Mouse (Mus musculus) limb, embryonic 14.5 days (tissue): ENCODE data around the gene Rpl11. TPM values are rescaled to one million over a fixed set of nuclear protein-coding genes. Genes with fewer than 3 reads are reported as not detected.
A peak's percentile ranks its signal among the peaks of the same experiment; 100 is the strongest.

Source experiments
- ATAC-seq: fragments of 200-750 bp; cut with Nextera tagmentation; 2 replicates; pipeline ENCODE4 v1.8.0; 2017; ENCODE audit warnings: low read depth, moderate number of reproducible peaks, moderate TSS enrichment; ENCODE audit not compliant: low FRiP score
- DNase-seq: peaks from one replicate; pipeline ENCODE4 v3.0.0-alpha.2; 2015; ENCODE audit warnings: low spot score
- H3K27ac ChIP-seq: fragments of 300-500 bp; sonication (generic); replicated peaks from 2 replicates; pipeline ENCODE4 v1.5.1; 2014; ENCODE audit warnings: low read depth, mild to moderate bottlenecking, low read length, moderate library complexity, mixed read lengths
- H3K27me3 ChIP-seq: fragments of 300-500 bp; sonication (generic); 2 replicates; pipeline ENCODE4 v1.6.1; 2014; ENCODE audit warnings: low read length, mixed read lengths; ENCODE audit not compliant: control insufficient read depth, insufficient read depth
- H3K36me3 ChIP-seq: fragments of 300-500 bp; sonication (generic); 2 replicates; pipeline ENCODE4 v1.6.1; 2014; ENCODE audit warnings: mild to moderate bottlenecking, low read length, moderate library complexity, mixed read lengths; ENCODE audit not compliant: control insufficient read depth, insufficient read depth
- H3K4me1 ChIP-seq: fragments of 300-500 bp; sonication (generic); 2 replicates; pipeline ENCODE4 v1.6.1; 2014; ENCODE audit warnings: antibody characterized with exemption, low read length, mixed read lengths; ENCODE audit not compliant: control insufficient read depth, insufficient read depth
- H3K4me2 ChIP-seq: fragments of 300-500 bp; sonication (generic); replicated peaks from 2 replicates; pipeline ENCODE4 v1.6.1; 2014; ENCODE audit warnings: low read depth, mild to moderate bottlenecking, low read length, moderate library complexity; ENCODE audit not compliant: severe bottlenecking
- H3K4me3 ChIP-seq: fragments of 300-500 bp; sonication (generic); replicated peaks from 2 replicates; pipeline ENCODE4 v1.5.1; 2014; ENCODE audit warnings: low read length
- H3K9ac ChIP-seq: fragments of 300-500 bp; sonication (generic); 2 replicates; pipeline ENCODE4 v1.6.1; 2014; ENCODE audit warnings: mild to moderate bottlenecking, low read depth, low read length, moderate library complexity; ENCODE audit not compliant: severe bottlenecking
- H3K9me3 ChIP-seq: fragments of 300-500 bp; sonication (generic); 2 replicates; pipeline ENCODE4 v1.6.1; 2016; ENCODE audit warnings: low read length; ENCODE audit not compliant: control insufficient read depth
- POLR2A ChIP-seq: fragments of 200-500 bp; IDR thresholded peaks from 2 replicates; pipeline ENCODE4 v1.8.0; 2012; ENCODE audit warnings: inconsistent platforms, mild to moderate bottlenecking, moderate library complexity, borderline replicate concordance; ENCODE audit not compliant: insufficient read depth, insufficient read length; ENCODE audit errors: extremely low read depth
- WGBS: fragments of 180-500 bp; shearing (Covaris S2); extraction: QIAGEN DNeasy Blood & Tissue Kit; methylation state at CpG from one replicate; pipeline ENCODE4 v1.1.7; 2014; 5-methylcytosine and 5-hydroxymethylcytosine counted together
- polyA plus RNA-seq, 2 experiments: library from polyadenylated mRNA; depleted of rRNA in 1 of 2; stranded (reverse) in 1 of 2; unstranded in 1 of 2; fragments of >200 nt; fragmentation: Nextera tagmentation in 1 of 2; extraction: Ambion mirVana in 1 of 2; gene quantifications; 2 replicates each; pipeline versions ENCODE4 v1.2.1 to v1.2.3; 2012 to 2014

Gene Rpl11
- polyA plus RNA-seq, 2 experiments = 591 to 1,343 TPM

DNA sequence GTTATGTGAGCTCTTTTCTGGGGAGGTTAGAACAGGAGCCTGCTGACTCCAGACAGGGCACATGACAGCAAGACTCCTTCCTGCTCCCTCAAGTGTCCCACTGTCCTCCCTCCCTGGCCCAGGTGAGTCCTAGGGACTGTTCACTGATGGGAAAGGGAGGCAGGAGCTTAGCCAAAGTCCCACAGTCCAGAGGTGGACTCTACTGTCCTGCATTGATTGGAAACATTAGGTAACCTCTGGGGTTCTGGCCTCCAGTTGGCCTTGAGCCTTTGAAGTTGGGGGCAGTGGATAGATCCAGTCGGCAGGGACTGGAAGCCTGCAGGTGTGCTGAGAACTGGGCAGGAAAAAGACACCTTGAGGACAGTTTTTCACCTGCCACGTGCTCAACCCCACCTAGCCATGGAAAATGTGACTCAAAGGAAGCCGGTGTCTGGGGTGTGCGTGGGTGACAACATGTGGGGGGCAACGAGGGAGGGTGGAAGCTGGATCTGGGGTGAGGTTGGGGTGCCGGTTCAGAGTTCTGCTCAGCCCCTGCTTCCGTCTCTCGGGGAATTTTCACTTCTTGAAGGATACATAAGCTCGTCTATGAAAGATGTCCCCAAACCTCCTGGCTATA, 42.4 kb upstream of the Rpl11 start:
- TF ChIP-seq POLR2A = no peak
- no peaks in the 10 kb centered on the region for H3K4me1 ChIP-seq
- DNase-seq (no peak), ATAC-seq (no peak)
- H3K4me2 ChIP-seq = no peak overlapping the region
- H3K27me3 ChIP-seq = no peaks in the 10 kb centered on the region
- H3K9ac ChIP-seq = no peak overlapping the region
- no peak overlapping the region for H3K27ac ChIP-seq
- H3K4me3 ChIP-seq = no peak overlapping the region
- 0 out of 2 replicates have a peak, but pooled peaks cover 3% of the 10 kb centered on the region for H3K9me3 ChIP-seq
- 75% methylated on average over 9 of the region's 9 CpGs for WGBS
- H3K36me3 ChIP-seq = no peaks in the 10 kb centered on the region

DNA sequence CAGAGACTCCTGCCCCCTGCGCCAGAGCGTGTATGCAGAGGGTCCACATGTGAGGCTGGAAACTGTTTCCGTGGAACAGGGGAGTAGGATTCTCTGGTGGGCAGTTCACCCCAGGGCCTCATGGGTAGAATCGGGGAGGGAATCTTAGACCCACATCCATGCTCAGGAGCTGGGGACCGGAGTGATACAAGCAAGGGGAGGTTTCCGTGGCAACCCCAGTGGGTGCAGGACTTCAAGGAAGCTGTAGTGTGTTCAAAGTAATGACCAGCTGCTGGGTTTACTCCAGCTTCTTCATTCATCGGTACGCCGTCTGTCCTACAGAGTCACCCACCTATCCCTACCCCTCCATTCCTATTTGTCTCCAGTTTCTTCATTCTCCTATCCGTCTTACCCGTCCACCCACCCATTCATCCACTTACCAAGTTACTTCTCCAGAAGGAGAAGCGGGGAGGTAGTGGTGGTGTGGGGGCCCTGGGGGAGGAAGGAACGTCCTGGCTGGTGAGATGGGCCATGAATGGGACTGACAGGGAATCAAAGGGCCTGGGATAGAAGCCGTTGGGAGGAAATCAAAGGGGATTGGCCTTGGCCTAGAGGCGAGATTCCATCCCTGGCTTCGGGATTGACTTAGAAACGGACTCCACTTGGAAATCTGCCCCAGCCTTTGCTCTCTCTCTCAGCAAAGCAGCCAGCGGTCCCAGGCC, 41.4 kb upstream of the Rpl11 start:
- H3K36me3 ChIP-seq = no peaks in the 10 kb centered on the region
- H3K4me1 ChIP-seq = no peaks in the 10 kb centered on the region
- no peak for DNase-seq
- H3K9me3 ChIP-seq = 0 out of 2 replicates have a peak, but pooled peaks cover 3% of the 10 kb centered on the region
- H3K9ac ChIP-seq = no peak overlapping the region
- no peak for ATAC-seq
- no peak overlapping the region for H3K27ac ChIP-seq
- no peaks in the 10 kb centered on the region for H3K27me3 ChIP-seq
- WGBS = 78% methylated on average over 18 of the region's 18 CpGs
- no peak overlapping the region for H3K4me3 ChIP-seq
- H3K4me2 ChIP-seq = no peak overlapping the region
- no peak for TF ChIP-seq POLR2A

DNA sequence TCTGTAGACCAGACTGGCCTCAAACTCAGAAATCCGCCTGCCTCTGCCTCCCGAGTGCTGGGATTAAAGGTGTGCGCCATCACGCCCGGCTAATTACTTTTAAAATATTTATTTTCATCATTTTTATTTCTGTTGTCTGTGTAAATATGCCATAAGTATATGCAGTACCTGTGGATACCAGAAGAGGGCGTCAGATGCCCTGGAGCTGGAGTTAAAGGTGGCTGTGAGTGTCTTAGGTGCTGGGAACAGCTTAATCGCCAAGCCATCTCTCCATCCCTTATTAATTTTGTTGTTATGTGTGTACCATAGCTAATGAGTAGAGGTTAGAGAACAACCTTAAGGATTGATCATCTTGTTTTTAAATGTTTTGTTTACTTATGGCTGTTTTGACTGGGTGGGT, 39.3 kb upstream of the Rpl11 start:
- Histone ChIP-seq H3K27me3 (no peaks in the 10 kb centered on the region), H3K27ac (no peak overlapping the region), H3K36me3 (no peaks in the 10 kb centered on the region), H3K9me3 (0 out of 2 replicates have a peak, but pooled peaks cover 3% of the 10 kb centered on the region), H3K4me2 (no peak overlapping the region), H3K4me3 (no peak overlapping the region), H3K9ac (no peak overlapping the region), H3K4me1 (no peaks in the 10 kb centered on the region)
- no peak for TF ChIP-seq POLR2A
- DNase-seq (no peak), ATAC-seq (no peak)
- WGBS = 86% methylated on average over 7 of the region's 7 CpGs

GRCm38 (mm10) chr4:136091346-136091745, 38.1 kb upstream of the Rpl11 start:
- Histone ChIP-seq H3K9ac (no peak overlapping the region), H3K27ac (no peak overlapping the region), H3K4me2 (no peak overlapping the region), H3K36me3 (no peaks in the 10 kb centered on the region), H3K27me3 (no peaks in the 10 kb centered on the region), H3K4me1 (no peaks in the 10 kb centered on the region), H3K9me3 (0 out of 2 replicates have a peak, but pooled peaks cover 3% of the 10 kb centered on the region), H3K4me3 (no peak overlapping the region)
- ATAC-seq = no peak
- DNase-seq = no peak
- no peak for TF ChIP-seq POLR2A
- 94% methylated on average over 4 of the region's 4 CpGs for whole genome bisulfite sequencing

GRCm38 (mm10) chr4:136089748-136090583, 36.7 kb upstream of the Rpl11 start:
- TF ChIP-seq POLR2A = no peak
- H3K4me3 ChIP-seq = no peak overlapping the region
- no peaks in the 10 kb centered on the region for H3K36me3 ChIP-seq
- peak; percentile 34 for DNase-seq
- ATAC-seq = no peak
- H3K27me3 ChIP-seq = no peaks in the 10 kb centered on the region
- WGBS = 54% methylated on average over 11 of the region's 11 CpGs
- no peak overlapping the region for H3K9ac ChIP-seq
- H3K4me2 ChIP-seq = no peak overlapping the region
- no peak overlapping the region for H3K27ac ChIP-seq
- no peaks in the 10 kb centered on the region for H3K4me1 ChIP-seq
- H3K9me3 ChIP-seq = 0 out of 2 replicates have a peak, but pooled peaks cover 3% of the 10 kb centered on the region
